Mouse (Mus musculus): Measurements from ENCODE around the gene Scaf8.

- no peak for TF ChIP-seq CTCF (conservative IDR thresholded peaks at IDR 0.05; ENCODE audit: insufficient read depth, insufficient read length, low read depth, low read length)
- no peak for TF ChIP-seq POLR2A (IDR thresholded peaks at IDR 0.05; ENCODE audit: low read depth, low read length)
These were observed 22.1 kb upstream of the Scaf8 start for GRCm38 (mm10) chr17:3092682-3093081.
